8 mouse cellular contexts compared by ENCODE assay signal in genomic region chr9:42109837-42110451, GRCm38 (mm10). TPM values are rescaled to one million over a fixed set of nuclear protein-coding genes. Genes with fewer than 3 reads are reported as not detected.
A peak's percentile ranks its signal among the peaks of the same experiment; 100 is the strongest.
DNase-seq lines count a peak whose midpoint lies in the region; ATAC-seq and TF ChIP-seq lines count a peak whose summit lies in the region.

No protein-coding gene starts in this region.

- no peaks in the 10 kb centered on the region for H3K27me3 ChIP-seq in heart, embryonic 10.5 days (ENCODE audit: insufficient read depth, poor library complexity, severe bottlenecking)
- no peaks in the 10 kb centered on the region for H3K27me3 ChIP-seq in kidney, embryonic 16.5 days (ENCODE audit: insufficient read depth, low read length)

- peak overlapping the region; percentile 50; the same call in 1 of the 2 replicates for H3K9ac ChIP-seq in kidney, embryonic 16.5 days (replicated peaks; ENCODE audit: low read length)

- intact Hi-C loops in left cerebral cortex, adult 2 months (cut with DNase I): loop anchor here (2.0 kb wide), 1 partner anchor 55 kb away; no protein-coding TSS in a partner anchor
- intact Hi-C loops in left cerebral cortex, postnatal 14 days (cut with DNase I): no loop called here

- DNase-seq in left cerebral cortex, adult 2 months (ENCODE audit: extremely low spot score in 1 of 2, low spot score in 2 of 2): peak; percentile 50 to 59
- no peak for DNase-seq in left cerebral cortex, postnatal 14 days (ENCODE audit: low spot score in 2 of 2)
- peak; percentile 93 for DNase-seq in adrenal gland, adult 8-10 months
- no peak for DNase-seq in heart, embryonic 10.5 days (ENCODE audit: low spot score)
- DNase-seq in spleen, adult 12 weeks (ENCODE audit: low spot score): no peak

- WGBS in heart, embryonic 10.5 days: 33% methylated on average over 9 of the region's 9 CpGs
- 13% methylated on average over 9 of the region's 9 CpGs for WGBS in kidney, embryonic 16.5 days
- WGBS in olfactory bulb, adult 2 months: 46% methylated on average over 9 of the region's 9 CpGs

- peak overlapping the region; percentile 81 for H3K27ac ChIP-seq in left cerebral cortex, adult 2 months
- peak overlapping the region; percentile 82 for H3K27ac ChIP-seq in heart, embryonic 10.5 days
- peak overlapping the region; percentile 95 for H3K27ac ChIP-seq in kidney, embryonic 16.5 days (ENCODE audit: low read length)
- H3K27ac ChIP-seq in olfactory bulb, adult 2 months (ENCODE audit: insufficient read depth, low read depth, low read length): peak overlapping the region; percentile 34

- TF ChIP-seq POLR2A in olfactory bulb, adult 2 months (IDR thresholded peaks at IDR 0.05; ENCODE audit: insufficient read depth, low read depth, low read length): no peak

- peak; percentile 90 for ATAC-seq in kidney, embryonic 16.5 days (ENCODE audit: low FRiP score, low TSS enrichment)
- ATAC-seq in megakaryocyte-erythroid progenitor cell, adult 5-6 weeks (replicated peaks; ENCODE audit: low FRiP score, low TSS enrichment, poor library complexity, severe bottlenecking): no peak

- no peaks in the 10 kb centered on the region for H3K9me3 ChIP-seq in heart, embryonic 10.5 days
- no peaks in the 10 kb centered on the region for H3K9me3 ChIP-seq in kidney, embryonic 16.5 days (ENCODE audit: low read length)

- H3K36me3 ChIP-seq in heart, embryonic 10.5 days: no peaks in the 10 kb centered on the region
- no peaks in the 10 kb centered on the region for H3K36me3 ChIP-seq in kidney, embryonic 16.5 days (ENCODE audit: insufficient read depth, low read length)

- peaks cover 49% of the 10 kb centered on the region for H3K4me1 ChIP-seq in heart, embryonic 10.5 days
- peaks cover 49% of the 10 kb centered on the region for H3K4me1 ChIP-seq in kidney, embryonic 16.5 days (ENCODE audit: insufficient read depth, low read length)
- H3K4me1 ChIP-seq in olfactory bulb, adult 2 months (ENCODE audit: control insufficient read depth, insufficient read depth, low read length): peaks cover 32% of the 10 kb centered on the region

- no peak overlapping the region for H3K4me3 ChIP-seq in left cerebral cortex, adult 2 months
- no peak overlapping the region for H3K4me3 ChIP-seq in heart, embryonic 10.5 days
- no peak overlapping the region for H3K4me3 ChIP-seq in kidney, embryonic 16.5 days (ENCODE audit: low read length)
- no peak overlapping the region for H3K4me3 ChIP-seq in olfactory bulb, adult 2 months (ENCODE audit: insufficient read depth, low read depth, low read length)

- no peak for TF ChIP-seq CTCF in left cerebral cortex, adult 2 months (IDR thresholded peaks at IDR 0.05)
- no peak for TF ChIP-seq CTCF in olfactory bulb, adult 2 months (IDR thresholded peaks at IDR 0.05; ENCODE audit: insufficient read depth, low read depth, low read length)

- peak overlapping the region; percentile 35 for H3K4me2 ChIP-seq in kidney, embryonic 16.5 days (replicated peaks; ENCODE audit: low read depth, low read length)

RNA-seq across cellular contexts. Expression of gene Sorl1, which starts 14.2 kb away (rescaled TPM):
- 100 to 1,000 TPM; 238 to 239 TPM for total RNA-seq in left cerebral cortex, adult 2 months (2021)
- total RNA-seq in left cerebral cortex, postnatal 14 days (2021): 100 to 1,000 TPM; 137 to 158 TPM
- total RNA-seq in adrenal gland, adult 8-10 months (2022): 10 to 100 TPM; 14.1 to 41.2 (median 31.8) TPM
- polyA plus RNA-seq in heart, embryonic 10.5 days (2016; fragmentation: Nextera tagmentation; extraction: Ambion mirVana): 6.8 and 12.6 TPM in 2 replicates
- polyA plus RNA-seq in kidney, embryonic 16.5 days (2015; fragmentation: Nextera tagmentation; extraction: Ambion mirVana): 11.3 and 12.5 TPM in 2 replicates
- polyA plus RNA-seq in olfactory bulb, adult 2 months (2012; ENCODE audit: insufficient read depth, insufficient read length, low replicate concordance, missing spikeins): not detected in 2 replicates
- 1.4 and 1.6 TPM in 2 replicates for total RNA-seq in megakaryocyte-erythroid progenitor cell, adult 5-6 weeks (2014; fragmentation: Nextera tagmentation)
- total RNA-seq in megakaryocyte-erythroid progenitor cell, adult 5-6 weeks (2017): 1.4 and 1.7 TPM in 2 replicates

Comparison
In these comparisons a context has a peak if more than half of its experiments do, and no peak if none do; other contexts are left out.
1. DNase-seq: peak in left cerebral cortex, adult 2 months (2 of 2) and adrenal gland, adult 8-10 months (single experiment); none in left cerebral cortex, postnatal 14 days (0 of 2), heart, embryonic 10.5 days (single experiment) and spleen, adult 12 weeks (single experiment).
2. H3K27ac ChIP-seq: peak in every context shown above with its lines; median percentile 95 in kidney, embryonic 16.5 days; 82 in heart, embryonic 10.5 days; 81 in left cerebral cortex, adult 2 months; 34 in olfactory bulb, adult 2 months.
3. RNA of gene Sorl1, which starts 14.2 kb away (total RNA-seq): 238 to 239 TPM in left cerebral cortex, adult 2 months, 137 to 158 TPM in left cerebral cortex, postnatal 14 days and 14.1 to 41.2 TPM in adrenal gland, adult 8-10 months; 1.4 to 1.7 TPM in megakaryocyte-erythroid progenitor cell, adult 5-6 weeks; every median in the first group is over 4 times any median in the second.